Mouse (Mus musculus): ENCODE data around the gene Mettl2. TPM values are rescaled to one million over a fixed set of nuclear protein-coding genes. Genes with fewer than 3 reads are reported as not detected.

Mettl2 gene
- polyA plus RNA-seq, 2 experiments from 2014 or later: 13.9 to 20.1 TPM

- no peak for ATAC-seq
Observed at GRCm38 (mm10) chr11:105153068-105153833, 27.0 kb downstream of the Mettl2 start.

- no peak for ATAC-seq
Observed at GRCm38 (mm10) chr11:105155915-105156314, 29.7 kb downstream of the Mettl2 start.

- ATAC-seq: no peak
Observed at GRCm38 (mm10) chr11:105156748-105157267, 30.6 kb downstream of the Mettl2 start.

GRCm38 (mm10) chr11:105158047-105158446 lies 31.8 kb downstream of the Mettl2 start:
- ATAC-seq: no peak

GRCm38 (mm10) chr11:105159673-105160360 lies 33.6 kb downstream of the Mettl2 start:
- no peak for ATAC-seq

GRCm38 (mm10) chr11:105161411-105161810 lies 35.2 kb downstream of the Mettl2 start:
- ATAC-seq: no peak

- ATAC-seq: no peak
Observed at GRCm38 (mm10) chr11:105164516-105165510, 38.6 kb downstream of the Mettl2 start.

- no peak for ATAC-seq
Observed at GRCm38 (mm10) chr11:105166780-105167179, 40.6 kb downstream of the Mettl2 start.

- no peak for ATAC-seq
Observed at GRCm38 (mm10) chr11:105178516-105178915, 52.3 kb downstream of the Mettl2 start, which contains the start of gene Tlk2. Gene Tlk2, plus strand, starts transcription at chr11:105178807.

GRCm38 (mm10) chr11:105179523-105179922 lies 53.3 kb downstream of the Mettl2 start:
- ATAC-seq: no peak

GRCm38 (mm10) chr11:105180471-105181091 lies 54.4 kb downstream of the Mettl2 start:
- peak; percentile 30 for ATAC-seq

- peak; percentile 77 for ATAC-seq
Observed at GRCm38 (mm10) chr11:105181126-105181637, 55.0 kb downstream of the Mettl2 start.

- peak; percentile 15 for ATAC-seq
Observed at GRCm38 (mm10) chr11:105181689-105182460, 55.6 kb downstream of the Mettl2 start.

- no peak for ATAC-seq
Observed at GRCm38 (mm10) chr11:105182461-105182855, 56.2 kb downstream of the Mettl2 start.

- no peak for ATAC-seq
Observed at GRCm38 (mm10) chr11:105184678-105185077, 58.5 kb downstream of the Mettl2 start.

Other genes starting within 250 kb of the Mettl2 start
- gene Efcab3, start 62.8 kb upstream of the Mettl2 start, polyA plus RNA-seq (2017; shearing (Covaris generic)): not detected
- gene Gm10842, start 20.5 kb downstream of the Mettl2 start, polyA plus RNA-seq (2017; shearing (Covaris generic)): not detected
- 10 to 100 TPM; 15.4 to 16.8 TPM for gene Tlk2, start 52.4 kb downstream of the Mettl2 start, polyA plus RNA-seq (2017; shearing (Covaris generic))
- not detected for gene Mrc2, start 166.2 kb downstream of the Mettl2 start, polyA plus RNA-seq (2017; shearing (Covaris generic))